Mouse (Mus musculus) adrenal gland, postnatal 14 days (tissue): Measurements from ENCODE around the gene Lilra5. TPM values are rescaled to one million over a fixed set of nuclear protein-coding genes. Genes with fewer than 3 reads are reported as not detected.
"Not testable (repeated sequence)": the region's sequence is repeated elsewhere in the genome, so short reads cannot be mapped to it uniquely, and the experiment has no call there.

Source experiments
- DNase-seq: peaks from one replicate; pipeline ENCODE4 v3.0.0; 2021; ENCODE audit warnings: mixed read lengths
- long read RNA-seq, 2 experiments: library from polyadenylated mRNA; stranded (forward); transcript quantifications; one replicate each; pipeline ENCODE4 v2.0.0; 2021
- total RNA-seq: library from RNA; stranded (reverse); gene quantifications from 2 replicates; pipeline ENCODE4 v1.2.3, GENCODE M21; 2021

The Lilra5 gene
- total RNA-seq = 0.45 and 0.56 TPM in 2 replicates
- long read RNA-seq, experiment 1 = 0 reads
- long read RNA-seq, experiment 2 = 0 reads

DNA sequence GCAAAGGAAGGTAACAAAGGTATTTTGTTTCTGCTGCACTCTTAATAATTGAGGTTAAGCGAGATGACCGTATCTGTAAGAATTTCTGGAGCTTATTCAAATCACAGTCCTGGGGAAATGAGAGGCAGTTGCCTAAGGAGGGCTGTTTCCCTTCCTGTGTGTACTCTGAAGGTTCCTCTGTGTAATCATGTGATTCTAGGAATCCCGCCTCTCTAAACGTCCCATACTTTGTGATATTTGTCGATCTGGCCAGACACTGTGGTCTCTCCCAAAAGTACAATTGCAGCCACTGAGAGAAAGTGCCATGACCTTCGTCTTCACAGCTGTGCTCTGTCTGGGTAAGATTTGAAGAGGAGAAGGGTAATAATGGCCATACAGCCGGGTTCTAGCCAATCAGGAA, at the start of gene Lilra5:
TSS of gene Lilra5 (plus strand) at position 301 of the 400 bp plus-strand sequence.
- DNase-seq = no peak

- DNase-seq = no peak
Observed at GRCm38 (mm10) chr7:4207126-4207525, 30.4 kb upstream of the Lilra5 start.

- peak; percentile 8 for DNase-seq
Observed at GRCm38 (mm10) chr7:4208626-4209025, 28.9 kb upstream of the Lilra5 start.

GRCm38 (mm10) chr7:4213436-4213835, 24.1 kb upstream of the Lilra5 start:
- DNase-seq = not testable (repeated sequence)

GRCm38 (mm10) chr7:4215396-4215795, 22.2 kb upstream of the Lilra5 start:
- no peak for DNase-seq

DNA sequence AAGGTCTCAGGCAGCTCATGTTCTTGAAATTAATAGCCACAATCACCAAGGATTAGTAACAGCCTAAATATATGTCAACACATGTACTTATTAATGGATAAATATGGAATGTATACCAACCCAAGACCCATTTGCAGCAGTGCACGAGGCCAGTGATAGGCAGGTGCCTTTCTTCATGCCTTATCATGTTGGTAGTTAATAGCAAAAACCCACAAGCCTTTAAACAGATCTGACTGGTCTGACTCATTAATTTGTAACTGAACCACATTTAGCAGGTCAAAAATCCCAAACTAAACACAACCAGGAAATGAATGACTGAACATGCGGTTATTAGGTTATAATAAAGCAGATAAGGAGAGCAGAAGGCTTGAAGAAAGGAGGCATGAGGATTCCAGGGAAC, 21.7 kb upstream of the Lilra5 start:
- no peak for DNase-seq

DNA sequence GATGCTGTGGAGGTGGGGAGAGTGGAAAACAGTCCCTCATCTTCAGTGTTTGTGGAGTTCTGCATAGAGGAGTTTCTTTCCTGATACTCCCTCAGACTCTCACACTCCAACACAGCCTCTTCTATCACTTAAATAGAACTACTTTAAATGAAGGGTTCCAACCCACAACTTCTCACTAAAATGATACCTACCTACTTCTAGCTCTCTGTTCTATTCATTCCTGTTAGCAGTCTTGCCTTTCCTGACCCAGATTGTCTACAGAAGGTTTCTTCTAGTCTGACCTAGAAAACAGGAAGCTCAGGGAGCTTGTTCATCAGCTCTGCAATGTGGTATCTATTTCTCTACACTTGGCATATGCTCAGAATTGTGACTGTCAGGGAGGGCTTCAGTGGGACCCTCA, 2.0 kb upstream of the Lilra5 start:
- no peak for DNase-seq

GRCm38 (mm10) chr7:4239038-4239721, 1.6 kb downstream of the Lilra5 start:
- no peak for DNase-seq

DNA sequence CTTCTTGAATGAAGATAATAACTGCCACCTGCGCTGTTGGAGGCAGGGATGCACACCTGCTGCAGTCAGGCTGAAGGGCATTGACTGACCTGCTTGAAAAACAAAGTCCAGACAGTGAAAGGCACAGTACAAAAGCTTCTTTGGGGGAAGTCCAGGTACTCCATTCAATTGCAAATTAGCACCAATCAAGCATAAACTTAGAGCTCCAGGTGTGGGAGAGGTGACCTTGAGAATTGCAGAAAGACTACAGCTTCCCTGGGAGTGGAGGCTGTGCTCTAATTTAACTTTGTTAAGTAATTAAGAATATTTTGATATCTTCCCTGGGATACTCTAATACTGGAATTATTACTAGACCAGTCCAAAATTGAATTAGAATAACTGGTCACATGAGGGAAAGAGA, 13.7 kb downstream of the Lilra5 start:
- not testable (repeated sequence) for DNase-seq

DNA sequence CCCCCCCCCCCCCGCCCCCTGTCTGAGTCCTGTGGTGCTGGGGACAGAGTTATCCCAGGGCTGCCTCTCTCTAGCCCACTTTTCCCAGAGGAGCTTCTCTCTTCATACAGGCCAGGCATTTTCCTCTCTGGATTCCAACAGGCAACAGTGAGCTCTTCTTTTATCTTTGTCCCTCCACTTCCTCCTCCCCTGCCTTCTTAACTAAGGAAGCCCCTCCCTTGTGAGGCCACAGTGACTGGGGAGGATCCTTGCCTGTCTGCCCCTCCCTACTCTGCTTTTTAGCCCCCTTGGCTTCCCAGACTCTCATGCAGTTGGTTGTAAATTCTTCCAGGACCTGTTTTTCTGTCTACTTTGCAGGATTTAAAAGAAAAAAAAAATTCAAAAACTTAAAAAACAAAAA, 18.5 kb downstream of the Lilra5 start:
- not testable (repeated sequence) for DNase-seq

DNA sequence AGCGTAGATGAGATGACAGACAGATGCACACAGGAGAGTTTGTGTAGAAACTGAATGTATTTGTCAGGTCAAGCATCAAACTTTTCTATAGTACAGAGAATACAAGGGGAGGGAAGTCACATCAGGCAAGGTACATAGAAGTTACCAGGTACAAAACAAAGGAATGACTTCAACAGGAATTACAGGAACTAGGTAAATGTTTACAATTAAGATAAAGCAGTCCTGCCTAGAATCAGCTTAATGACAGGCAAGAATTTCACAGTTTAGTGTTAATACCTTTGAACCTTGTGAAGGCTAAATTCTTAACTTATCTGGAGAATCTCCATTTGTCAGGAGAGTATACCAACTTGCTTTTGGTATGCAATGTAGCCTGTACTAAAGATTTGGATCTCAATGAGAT, 23.0 kb downstream of the Lilra5 start:
- not testable (repeated sequence) for DNase-seq

DNA sequence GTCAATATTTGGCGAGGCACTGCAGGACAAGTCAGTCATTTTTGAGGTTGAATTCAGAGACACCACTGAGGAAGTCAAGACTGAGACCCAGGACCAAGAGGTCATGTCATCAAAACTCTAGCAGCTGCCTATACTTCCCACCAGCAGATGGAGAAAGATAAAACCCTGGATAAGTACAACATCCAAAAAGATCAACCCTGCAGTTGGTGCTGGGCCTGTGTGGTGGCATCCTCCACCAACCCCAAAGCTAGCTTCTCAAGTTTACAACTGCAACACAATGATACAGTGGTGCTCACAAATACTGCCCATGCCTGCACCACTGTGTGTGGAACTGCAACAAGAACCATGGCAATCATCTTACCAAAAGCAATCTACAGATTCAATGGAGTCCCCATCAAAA, 34.6 kb downstream of the Lilra5 start:
- DNase-seq = not testable (repeated sequence)

DNA sequence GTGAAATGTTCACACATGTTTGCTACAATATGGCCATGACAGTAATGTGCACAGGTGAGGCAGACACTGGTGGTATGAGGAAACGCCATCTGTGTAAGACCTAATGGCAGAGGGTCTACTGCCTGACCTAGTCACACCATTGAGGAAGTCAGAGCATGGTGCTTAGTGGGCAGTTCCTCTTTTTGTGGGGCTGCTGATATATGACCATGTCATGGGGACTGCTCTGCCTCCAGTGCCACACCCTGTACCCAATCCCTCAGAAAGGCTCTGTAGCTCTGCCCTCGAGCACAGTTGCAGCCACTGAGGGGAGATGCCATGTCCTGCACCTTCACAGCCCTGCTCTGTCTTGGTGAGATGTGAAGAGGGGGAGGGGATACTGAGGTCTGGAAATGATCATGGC, 36.3 kb downstream of the Lilra5 start:
- not testable (repeated sequence) for DNase-seq

GRCm38 (mm10) chr7:4275500-4275899, 37.9 kb downstream of the Lilra5 start:
- not testable (repeated sequence) for DNase-seq

DNA sequence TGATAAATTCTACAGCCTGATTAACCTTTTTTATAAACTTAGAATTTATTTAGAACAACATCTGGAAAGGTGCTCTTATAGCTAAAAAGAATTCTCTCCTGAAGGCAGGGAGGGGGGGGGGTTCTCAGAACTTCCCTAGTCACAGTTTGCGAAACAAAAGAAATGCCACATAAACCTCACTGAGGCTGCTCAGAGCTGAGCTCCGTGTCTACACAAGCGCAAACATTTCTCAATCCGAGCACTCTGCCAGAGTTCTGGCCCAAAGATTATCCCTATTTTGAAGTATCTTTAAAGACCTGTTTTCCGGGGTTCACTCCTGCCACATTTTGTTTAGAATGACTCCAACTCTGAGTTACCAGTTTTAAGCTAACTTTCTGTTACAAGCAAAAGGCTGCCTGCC, 55.1 kb downstream of the Lilra5 start:
- no peak for DNase-seq

Other genes starting within 250 kb of the Lilra5 start
- 0.59 and 1.8 TPM in 2 replicates for gene Lair1, start 174.6 kb upstream of the Lilra5 start, total RNA-seq
- 5.2 and 5.6 TPM in 2 replicates for gene Ttyh1, start 118.3 kb upstream of the Lilra5 start, total RNA-seq
- 97.9 and 129 TPM in 2 replicates for gene Leng8, start 100.7 kb upstream of the Lilra5 start, total RNA-seq
- 8.7 and 11.8 TPM in 2 replicates for gene Leng9, start 87.4 kb upstream of the Lilra5 start, total RNA-seq
- 27.8 and 29.7 TPM in 2 replicates for gene Cdc42ep5, start 72.9 kb upstream of the Lilra5 start, total RNA-seq
- gene Ncr1, start 100.0 kb downstream of the Lilra5 start, total RNA-seq = 0.49 TPM in 1 of 2 replicates, not detected in the other
- gene Gp6, start 160.0 kb downstream of the Lilra5 start, total RNA-seq = 0.15 and 0.38 TPM in 2 replicates
- gene Rdh13, start 207.9 kb downstream of the Lilra5 start, total RNA-seq = 26.1 and 31.7 TPM in 2 replicates
- 5.9 TPM in 2 replicates for gene Eps8l1, start 222.9 kb downstream of the Lilra5 start, total RNA-seq